Mouse (Mus musculus) myocyte (in vitro differentiated cells): Measurements from ENCODE around the gene Slc25a4.
A peak's percentile ranks its signal among the peaks of the same experiment; 100 is the strongest.

ENCODE experiments used
- CEBPB ChIP-seq: IDR thresholded peaks from 2 replicates; pipeline ENCODE4 v1.6.1; 2011; ENCODE audit warnings: mild to moderate bottlenecking, moderate library complexity; ENCODE audit not compliant: poor library complexity, insufficient read depth, severe bottlenecking
- E2F4 ChIP-seq: IDR thresholded peaks from one replicate; pipeline ENCODE4 v1.6.1; 2011; ENCODE audit warnings: mild to moderate bottlenecking, control low read depth, moderate library complexity; ENCODE audit not compliant: insufficient read depth
- MAX ChIP-seq: IDR thresholded peaks from one replicate; pipeline ENCODE4 v1.6.1; 2011; ENCODE audit warnings: low read depth, mild to moderate bottlenecking, control low read depth
- POLR2A ChIP-seq: IDR thresholded peaks from one replicate; pipeline ENCODE4 v1.6.1; 2011; ENCODE audit warnings: low read depth, mild to moderate bottlenecking, control low read depth, moderate library complexity; ENCODE audit not compliant: insufficient read length
- POLR2AphosphoS2 ChIP-seq: IDR thresholded peaks from one replicate; pipeline ENCODE4 v1.6.1; 2011; ENCODE audit warnings: low read depth, control low read depth; ENCODE audit not compliant: insufficient read length
- TCF12 ChIP-seq: IDR thresholded peaks from one replicate; pipeline ENCODE4 v1.6.1; 2011; ENCODE audit warnings: mild to moderate bottlenecking, control low read depth; ENCODE audit not compliant: poor library complexity, insufficient read depth, severe bottlenecking

DNA sequence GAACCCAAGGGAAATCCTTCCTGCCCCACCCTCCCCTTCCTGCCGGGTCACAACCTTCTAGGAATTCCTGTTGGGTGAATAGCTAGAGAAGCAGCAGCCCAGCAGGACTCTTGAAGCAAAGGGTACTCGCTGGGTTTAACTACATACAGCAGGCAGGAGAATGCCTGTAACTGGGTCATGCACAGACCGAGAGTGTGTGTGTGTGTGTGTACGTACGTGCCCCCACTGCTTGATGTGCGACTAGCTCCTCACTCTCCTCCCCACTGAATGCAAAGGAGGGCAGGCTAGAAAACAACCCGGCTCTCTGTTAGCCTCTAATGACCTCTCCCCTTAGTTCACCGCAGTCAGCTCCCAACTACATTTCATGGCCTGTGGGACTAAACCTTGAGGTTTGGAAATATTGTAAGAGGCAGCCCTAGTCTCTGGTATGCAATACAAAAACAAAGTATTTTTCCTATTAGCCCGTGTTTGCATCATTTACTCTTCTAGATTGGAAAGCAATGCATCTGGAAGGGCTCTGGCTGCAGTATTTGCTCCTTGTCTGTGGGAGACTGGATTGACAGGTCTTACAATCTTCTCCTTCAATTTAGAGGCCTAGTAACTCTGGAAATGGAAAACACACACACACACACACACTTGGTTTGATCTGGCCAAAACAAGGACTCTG, 6.0 kb downstream of the Slc25a4 start:
- TF ChIP-seq POLR2AphosphoS2 (peak; percentile 62), CEBPB (no peak), POLR2A (peak; percentile 32), E2F4 (no peak), MAX (no peak), TCF12 (no peak)
